Mouse (Mus musculus) ES-E14 (cell line): Measurements from ENCODE around the gene Tmppe.

Experiments
- HCFC1 ChIP-seq: IDR thresholded peaks from 2 replicates; pipeline ENCODE4 v1.6.1; 2012; ENCODE audit warnings: low read length, inconsistent platforms, borderline replicate concordance; ENCODE audit not compliant: insufficient read depth
- ZC3H11A ChIP-seq: IDR thresholded peaks from 2 replicates; pipeline ENCODE4 v1.6.1; 2012; ENCODE audit warnings: low read depth, mild to moderate bottlenecking, inconsistent platforms, low read length, borderline replicate concordance
- ZNF384 ChIP-seq: IDR thresholded peaks from 2 replicates; pipeline ENCODE4 v1.6.1; 2012; ENCODE audit warnings: low read depth, low read length, inconsistent platforms

DNA sequence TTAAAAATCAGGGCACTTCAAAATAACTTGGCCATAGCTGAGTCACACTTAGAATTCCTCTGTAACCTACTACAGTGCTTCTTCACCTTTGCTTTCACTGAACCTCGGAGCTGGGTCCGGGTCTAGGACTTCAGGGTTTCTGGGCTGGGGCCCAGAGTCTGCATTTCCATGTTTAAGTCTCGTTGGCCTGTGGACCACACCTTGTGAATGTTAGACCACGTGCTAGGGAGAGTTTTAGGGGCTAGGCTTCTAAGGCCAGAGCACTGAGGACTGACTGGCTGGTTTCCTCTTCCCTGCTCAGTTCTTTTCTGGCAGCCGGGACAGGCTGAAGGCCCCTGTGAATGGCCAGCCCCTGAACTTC is 337 bp upstream of the Tmppe start:
- no peak for TF ChIP-seq ZC3H11A
- no peak for TF ChIP-seq HCFC1
- no peak for TF ChIP-seq ZNF384
